Mouse (Mus musculus): Measurements from ENCODE around the gene Nova2.

DNA sequence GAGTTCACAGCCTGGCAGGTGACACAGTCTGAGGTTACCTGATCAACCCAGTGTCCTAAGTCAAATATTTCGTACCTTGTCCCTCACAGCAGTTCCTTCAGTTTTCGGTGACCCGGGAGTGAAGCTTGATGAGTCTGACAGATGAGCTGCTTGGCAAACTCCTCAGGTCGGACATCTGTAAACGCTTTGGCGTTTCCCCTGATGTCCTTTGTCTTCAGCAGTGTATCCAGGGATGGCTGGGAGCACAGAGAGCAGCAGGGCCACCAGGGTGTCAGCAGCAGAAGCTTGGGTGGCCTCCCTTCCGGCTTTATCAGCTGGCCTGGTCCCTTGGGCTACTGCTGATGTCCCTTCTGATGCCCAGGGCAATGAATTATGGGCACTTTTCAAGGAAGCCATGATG lies 47.0 kb upstream of the Nova2 start:
- TF ChIP-seq CTCF (conservative IDR thresholded peaks at IDR 0.05; ENCODE audit: low read length), result no peak
- TF ChIP-seq NANOG (IDR thresholded peaks at IDR 0.05; ENCODE audit: borderline replicate concordance, low read length), result no peak
- TF ChIP-seq POU5F1 (IDR thresholded peaks at IDR 0.05; ENCODE audit: borderline replicate concordance, low read length), result no peak

Data from E14TG2a.4 (cell line).